Mouse (Mus musculus) layer of hippocampus, postnatal 36 days (tissue): ENCODE measurements around the gene Sesn3. TPM values are rescaled to one million over a fixed set of nuclear protein-coding genes. Genes with fewer than 3 reads are reported as not detected.

Experiments
- DNase-seq, 2 experiments: peaks; one replicate each; pipeline ENCODE4 v3.0.0; 2022
- total RNA-seq, 2 experiments: library from RNA; stranded (reverse); gene quantifications; 2 replicates each; pipeline ENCODE4 v1.2.3; 2021

Sesn3 gene
- total RNA-seq, 2 experiments from 2014 or later, result 64.5 to 71.4 TPM

DNA sequence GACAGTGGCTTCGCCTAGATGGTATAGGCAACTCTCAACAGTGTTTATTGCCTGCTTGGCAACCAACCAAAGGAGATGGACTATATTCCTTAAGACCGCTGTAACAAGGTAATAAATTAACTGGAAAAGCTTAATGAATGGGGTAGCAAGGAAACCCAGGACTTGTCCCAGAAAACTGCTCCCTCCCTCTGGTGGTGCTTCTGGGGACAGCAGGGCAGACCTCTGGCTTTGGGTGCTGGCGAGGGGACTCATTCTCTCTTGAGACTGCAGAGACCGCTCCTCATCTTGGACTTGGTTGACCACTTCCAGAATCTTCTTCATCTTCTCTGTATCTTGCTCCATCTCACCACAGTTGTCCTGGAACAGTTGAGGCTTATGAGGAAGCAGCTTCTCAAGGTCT, 82.2 kb downstream of the Sesn3 start:
- DNase-seq, result no peak

DNA sequence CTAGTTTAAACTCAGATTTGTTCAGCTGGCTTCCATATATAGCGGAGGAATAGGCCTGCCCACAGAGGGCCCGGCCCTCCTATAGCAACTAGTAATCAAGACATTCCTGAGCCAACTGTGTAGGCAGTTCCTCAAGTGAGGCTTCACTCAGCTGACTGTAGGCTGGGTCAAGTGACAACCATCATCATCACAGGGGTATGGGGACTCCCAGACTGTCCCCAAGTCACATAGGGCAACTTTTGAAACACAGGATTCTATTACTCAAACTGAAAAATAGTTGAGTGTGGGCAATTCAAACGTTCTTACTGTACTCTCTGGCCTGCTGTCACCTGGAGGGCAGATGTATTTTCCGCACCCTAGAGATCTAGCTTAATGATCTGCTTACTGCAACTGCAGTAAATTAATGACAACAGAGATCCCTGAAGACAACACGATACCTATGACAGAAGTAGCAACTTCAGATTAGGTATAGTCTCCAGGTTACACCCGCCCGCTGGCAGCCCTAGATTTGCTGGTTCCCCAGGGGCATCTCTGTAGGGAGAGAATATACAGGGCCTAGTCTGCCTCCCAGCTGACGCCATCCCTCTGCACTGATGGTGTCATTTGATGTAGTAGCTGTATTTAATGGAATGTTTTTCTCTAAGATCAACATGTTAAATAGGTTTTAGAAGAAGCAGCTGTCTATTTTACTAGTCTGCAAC, 87.4 kb downstream of the Sesn3 start:
- no peak for DNase-seq

DNA sequence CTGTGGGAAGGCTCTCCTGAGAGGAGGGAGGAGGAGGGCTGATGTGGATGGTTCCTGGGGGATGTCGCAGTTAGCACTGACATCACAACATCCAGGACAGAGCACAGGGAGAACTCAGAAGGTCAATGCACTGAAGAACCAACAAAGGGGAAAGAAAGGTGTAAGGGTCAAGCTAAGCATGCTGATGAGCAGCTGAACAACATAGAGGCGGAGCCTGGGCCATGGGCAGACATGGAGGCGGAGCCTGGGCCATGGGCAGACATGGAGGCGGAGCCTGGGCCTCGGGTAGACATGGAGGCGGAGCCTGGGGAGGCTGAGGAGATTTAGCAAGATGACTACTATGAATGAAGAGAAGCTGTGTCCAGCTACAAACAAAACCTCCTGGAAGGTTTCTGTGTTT, 88.7 kb downstream of the Sesn3 start:
- DNase-seq, result no peak

GRCm38 (mm10) chr9:14364719-14365118, 89.9 kb downstream of the Sesn3 start:
- DNase-seq, result no peak

GRCm38 (mm10) chr9:14365481-14366125, 90.7 kb downstream of the Sesn3 start:
- DNase-seq, result no peak

DNA sequence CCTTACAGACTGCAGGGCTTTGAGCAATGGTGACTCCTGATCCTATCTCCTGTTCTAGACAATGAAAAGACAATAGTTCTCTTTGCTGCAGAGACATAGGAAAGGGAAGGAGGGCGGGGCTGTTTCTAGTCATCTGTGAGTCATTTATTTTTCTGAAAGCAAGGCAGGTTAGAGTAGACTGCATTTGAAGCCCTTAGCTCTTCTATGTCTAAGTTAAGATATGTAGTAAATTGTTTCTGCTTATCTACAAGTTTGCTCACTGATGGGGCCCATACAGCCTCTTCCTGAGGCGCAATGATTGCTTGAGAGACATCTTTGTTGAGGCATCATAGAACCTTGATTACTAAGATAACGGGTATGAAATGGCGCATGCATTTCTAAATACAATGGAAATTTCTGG, 93.0 kb downstream of the Sesn3 start:
- no peak for DNase-seq

DNA sequence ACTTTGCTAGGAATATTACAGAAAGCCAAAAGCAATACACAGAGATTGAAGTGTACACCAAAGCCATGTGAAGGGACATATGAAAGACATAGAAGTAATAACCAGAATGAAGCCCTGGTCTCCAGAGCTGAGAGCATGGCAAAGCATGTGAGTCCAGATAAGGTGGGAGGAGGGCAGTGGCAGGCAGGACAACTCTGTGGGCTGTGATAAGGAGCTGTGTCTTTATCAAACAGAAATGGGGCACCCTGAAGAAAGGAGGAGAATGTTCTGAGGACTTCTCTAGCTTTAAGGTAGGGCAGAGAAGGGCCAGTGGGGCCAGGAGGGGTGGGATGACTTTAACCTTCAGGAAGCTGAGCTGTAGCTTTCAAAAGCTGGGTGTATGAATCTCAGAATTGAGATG, 94.4 kb downstream of the Sesn3 start:
- no peak for DNase-seq

DNA sequence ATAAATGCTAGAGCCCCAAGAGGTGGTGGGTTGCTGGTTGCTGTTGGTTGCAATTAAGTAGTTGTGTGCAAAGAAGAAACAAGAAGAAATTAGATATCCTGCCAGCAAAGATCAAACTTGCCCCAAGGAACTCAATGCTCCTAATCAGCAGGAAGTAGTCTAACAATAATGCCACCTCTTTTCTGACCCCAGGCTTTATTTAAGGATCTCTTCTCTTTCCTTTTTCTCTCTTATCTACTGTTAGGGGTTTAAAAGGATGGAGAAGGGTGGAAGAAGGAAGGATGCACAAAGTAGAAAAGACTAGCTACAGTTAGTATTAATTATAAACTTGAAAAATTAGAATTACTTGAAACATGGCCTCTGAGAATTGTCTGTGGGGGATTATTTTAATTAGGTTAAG, 97.6 kb downstream of the Sesn3 start:
- DNase-seq, result no peak

DNA sequence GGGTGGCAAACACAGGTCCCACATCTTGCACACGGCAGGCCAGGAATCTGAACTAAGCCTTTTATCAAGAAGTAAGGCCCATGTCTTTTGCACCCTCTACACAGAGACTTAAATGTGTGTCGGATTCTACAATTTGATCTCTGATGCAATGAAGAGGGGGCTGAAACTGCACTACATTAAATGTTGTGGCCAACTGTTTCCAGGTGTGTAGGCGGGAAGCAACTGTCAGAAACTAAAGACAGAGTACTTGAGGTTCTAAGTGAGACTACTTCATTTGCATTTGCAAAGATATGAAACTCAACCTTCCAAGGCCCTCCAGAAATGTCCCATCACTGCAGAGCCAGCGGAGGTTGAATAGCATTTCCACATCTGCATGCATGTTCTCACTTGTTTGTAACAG, 101.3 kb downstream of the Sesn3 start:
- DNase-seq, result no peak

GRCm38 (mm10) chr9:14378151-14378550, 103.3 kb downstream of the Sesn3 start:
- DNase-seq, result no peak

DNA sequence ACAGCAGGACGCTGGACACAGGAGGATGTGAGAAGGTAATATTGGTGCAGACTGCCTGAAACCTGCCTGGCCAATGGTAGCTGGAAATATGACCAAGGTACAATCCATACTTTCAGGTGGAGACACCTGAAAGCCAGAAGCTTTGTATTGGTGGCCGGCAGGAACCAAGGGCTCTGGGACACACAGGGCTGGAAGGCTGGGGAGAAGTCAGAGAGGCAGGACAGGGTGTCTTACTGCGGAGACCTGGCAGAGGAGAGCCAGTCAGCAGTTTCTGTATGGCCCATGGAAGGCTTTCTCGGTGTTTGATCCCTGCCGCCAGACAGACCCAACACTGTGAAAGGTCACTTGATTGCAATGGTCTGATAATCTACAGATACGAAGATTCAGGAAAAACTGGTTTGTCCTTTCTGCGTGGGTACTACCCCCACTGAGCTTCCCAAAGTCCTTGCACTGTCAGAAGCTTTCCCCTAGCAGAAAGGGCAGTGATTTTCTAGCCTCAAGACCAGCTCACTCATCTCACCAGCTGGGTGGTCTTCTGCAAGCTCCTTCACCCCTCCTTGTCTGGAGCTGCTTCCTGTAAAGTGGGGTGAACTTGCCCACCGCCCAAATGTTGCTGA, 105.0 kb downstream of the Sesn3 start:
- DNase-seq, result no peak

- peak; percentile 85 to 86 for DNase-seq
These were observed 105.8 kb downstream of the Sesn3 start for GRCm38 (mm10) chr9:14380386-14381285.

DNA sequence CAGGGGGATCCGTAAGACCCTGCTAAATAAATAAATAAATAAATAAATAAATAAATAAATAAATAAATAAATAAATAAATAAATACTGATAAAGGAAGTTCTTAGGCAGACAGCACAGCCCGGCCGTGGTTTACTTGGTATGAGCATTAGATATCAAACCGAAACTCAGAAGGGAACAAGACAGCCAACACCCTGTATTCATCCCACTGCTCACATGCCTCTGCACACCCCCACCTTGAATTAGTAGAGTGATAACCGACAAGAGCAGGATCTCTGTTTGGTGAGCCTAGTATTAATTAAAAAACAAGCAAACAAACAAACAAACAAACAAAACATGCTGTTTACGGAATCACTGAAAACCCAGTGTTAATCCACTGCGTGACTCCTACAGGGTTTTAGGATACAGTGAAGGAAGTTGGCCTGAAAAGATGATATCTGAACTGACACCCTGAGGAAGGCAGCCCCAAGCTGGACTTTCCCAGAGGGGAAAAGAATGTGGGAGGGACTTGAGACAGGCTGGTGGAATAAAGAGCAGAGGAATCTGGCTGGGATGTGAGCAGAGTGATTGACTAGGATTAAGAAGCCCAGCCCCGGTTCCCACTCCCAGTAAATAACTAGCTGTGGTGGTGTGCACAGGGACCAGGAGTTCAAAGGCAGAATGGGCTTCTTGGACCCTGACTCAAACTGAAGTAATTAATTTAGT, 106.6 kb downstream of the Sesn3 start, which contains the start of gene Endod1:
Gene Endod1 (minus strand): TSS at position 155 of the 703 bp plus-strand sequence.
- DNase-seq, result no peak

GRCm38 (mm10) chr9:14382256-14382791, 107.5 kb downstream of the Sesn3 start:
- DNase-seq, result no peak

Other genes with a start within 250 kb of the Sesn3 start
- gene Endod1, start 106.4 kb downstream of the Sesn3 start, total RNA-seq, result 10 to 100 TPM; 69.8 to 73.9 TPM
- gene Kdm4d, start 225.4 kb downstream of the Sesn3 start, total RNA-seq, result 1 to 10 TPM in 1 of 2 experiments, under 1 TPM in 1; 0.97 to 1.3 TPM
- gene Cwc15, start 225.6 kb downstream of the Sesn3 start, total RNA-seq, result 10 to 100 TPM; 82.5 to 83.3 TPM